In genomic region chr4:135516351-135517316, GRCm38 (mm10) we compare ENCODE assay signal across 9 mouse cellular contexts. TPM values are rescaled to one million over a fixed set of nuclear protein-coding genes. Genes with fewer than 3 reads are reported as not detected.
DNase-seq lines count a peak whose midpoint lies in the region; ATAC-seq and TF ChIP-seq lines count a peak whose summit lies in the region.
"Had no signal": no experiment of that assay in that cellular context is flagged by ENCODE, and none has a peak within 500 bp of the region (broad histone marks: within the 10 kb centered on the region; RNA-seq: fewer than 3 reads in every experiment).

No protein-coding gene starts in this region.

- no peak overlapping the region for H3K9ac ChIP-seq in forebrain, postnatal 0 days
- no peak overlapping the region for H3K9ac ChIP-seq in forebrain, embryonic 16.5 days (replicated peaks; ENCODE audit: low read depth, low read length)
- H3K9ac ChIP-seq in embryonic facial prominence, embryonic 11.5 days (replicated peaks; ENCODE audit: low read length), result 0 out of 2 replicates have a peak overlapping the region, but pooled peaks have one; percentile 9
- H3K9ac ChIP-seq in kidney, postnatal 0 days (ENCODE audit: low read depth, low read length), result no peak overlapping the region
- H3K9ac ChIP-seq: limb, embryonic 13.5 days had no signal

- no peak for ATAC-seq in forebrain, postnatal 0 days
- ATAC-seq in forebrain, embryonic 16.5 days, result no peak
- no peak for ATAC-seq in embryonic facial prominence, embryonic 11.5 days (replicated peaks; ENCODE audit: insufficient number of reproducible peaks, low FRiP score, low TSS enrichment, low read depth)
- ATAC-seq in kidney, postnatal 0 days (replicated peaks; ENCODE audit: low FRiP score, low read depth), result no peak
- peak; percentile 88 for ATAC-seq in megakaryocyte progenitor cell, adult 5-6 weeks (replicated peaks; ENCODE audit: poor library complexity)

- no peak overlapping the region for H3K27ac ChIP-seq in forebrain, postnatal 0 days (ENCODE audit: low read depth, low read length)
- no peak overlapping the region for H3K27ac ChIP-seq in forebrain, embryonic 16.5 days (ENCODE audit: low read length)
- H3K27ac ChIP-seq in embryonic facial prominence, embryonic 11.5 days (replicated peaks; ENCODE audit: low read depth, low read length), result no peak overlapping the region
- H3K27ac ChIP-seq in kidney, postnatal 0 days, result no peak overlapping the region
- no peak overlapping the region for H3K27ac ChIP-seq in thymus, adult 2 months (ENCODE audit: control insufficient read depth, insufficient read depth, low read length)
- H3K27ac ChIP-seq: limb, embryonic 13.5 days had no signal

- 53% methylated on average over 15 of the region's 15 CpGs for WGBS in forebrain, postnatal 0 days
- WGBS in forebrain, embryonic 16.5 days, result 56% methylated on average over 15 of the region's 15 CpGs
- WGBS in embryonic facial prominence, embryonic 11.5 days, result 51% methylated on average over 15 of the region's 15 CpGs
- 55% methylated on average over 15 of the region's 15 CpGs for WGBS in kidney, postnatal 0 days
- WGBS in thymus, adult 2 months, result 70% methylated on average over 15 of the region's 15 CpGs

- DNase-seq in forebrain, postnatal 0 days, result peak; percentile 50
- DNase-seq in 416B (ENCODE audit: low read depth), result peak; percentile 60
- DNase-seq in adrenal gland, adult 18-20 months (ENCODE audit: low spot score in 2 of 2), result peak; percentile 59 to 67
- DNase-seq in embryonic facial prominence, embryonic 11.5 days (ENCODE audit: low spot score), result peak; percentile 69
- DNase-seq in kidney, postnatal 0 days (ENCODE audit: low spot score), result peak; percentile 69
- peak; percentile 60 for DNase-seq in thymus, adult 2 months

- no peaks in the 10 kb centered on the region for H3K27me3 ChIP-seq in forebrain, postnatal 0 days (ENCODE audit: insufficient read depth, low read length)
- no peaks in the 10 kb centered on the region for H3K27me3 ChIP-seq in forebrain, embryonic 16.5 days (replicated peaks; ENCODE audit: control insufficient read depth, insufficient read depth, low read length)
- H3K27me3 ChIP-seq in embryonic facial prominence, embryonic 11.5 days (ENCODE audit: control insufficient read depth, insufficient read depth, low read length), result no peaks in the 10 kb centered on the region
- no peaks in the 10 kb centered on the region for H3K27me3 ChIP-seq in kidney, postnatal 0 days (ENCODE audit: insufficient read depth, low read length)
- H3K27me3 ChIP-seq in thymus, adult 2 months (ENCODE audit: control insufficient read depth, insufficient read depth, low read length), result no peaks in the 10 kb centered on the region
- H3K27me3 ChIP-seq: limb, embryonic 13.5 days had no signal

- no peaks in the 10 kb centered on the region for H3K4me1 ChIP-seq in forebrain, postnatal 0 days (ENCODE audit: insufficient read depth)
- H3K4me1 ChIP-seq in forebrain, embryonic 16.5 days (replicated peaks; ENCODE audit: control insufficient read depth, insufficient read depth, low read length), result no peaks in the 10 kb centered on the region
- no peaks in the 10 kb centered on the region for H3K4me1 ChIP-seq in embryonic facial prominence, embryonic 11.5 days (ENCODE audit: control insufficient read depth, insufficient read depth, low read length)
- H3K4me1 ChIP-seq in kidney, postnatal 0 days (replicated peaks; ENCODE audit: insufficient read depth, low read length), result no peaks in the 10 kb centered on the region
- H3K4me1 ChIP-seq in thymus, adult 2 months (replicated peaks; ENCODE audit: control insufficient read depth, insufficient read depth, low read length), result peaks cover 4% of the 10 kb centered on the region; the same call in 1 of the 2 replicates

- peak; percentile 78 for TF ChIP-seq CTCF in forebrain, postnatal 0 days (IDR thresholded peaks at IDR 0.05; ENCODE audit: low read depth)
- TF ChIP-seq CTCF in kidney, postnatal 0 days (IDR thresholded peaks at IDR 0.05; ENCODE audit: low read depth), result peak; percentile 84
- TF ChIP-seq CTCF in thymus, adult 2 months (IDR thresholded peaks at IDR 0.05; ENCODE audit: borderline replicate concordance, control insufficient read depth, extremely low read depth, insufficient read depth, low read length, poor library complexity), result peak; percentile 78; the same call in 1 of the 2 replicates

- H3K4me3 ChIP-seq in forebrain, postnatal 0 days (ENCODE audit: low read depth, low read length), result no peak overlapping the region
- H3K4me3 ChIP-seq in forebrain, embryonic 16.5 days (replicated peaks; ENCODE audit: low read length), result no peak overlapping the region
- H3K4me3 ChIP-seq in embryonic facial prominence, embryonic 11.5 days (ENCODE audit: low read depth, low read length), result no peak overlapping the region
- no peak overlapping the region for H3K4me3 ChIP-seq in kidney, postnatal 0 days (replicated peaks; ENCODE audit: low read depth, low read length)
- H3K4me3 ChIP-seq in thymus, adult 2 months (ENCODE audit: control insufficient read depth, insufficient read depth, low read length), result no peak overlapping the region
- H3K4me3 ChIP-seq: limb, embryonic 13.5 days had no signal

- H3K9me3 ChIP-seq in forebrain, postnatal 0 days (ENCODE audit: low read length), result no peaks in the 10 kb centered on the region
- H3K9me3 ChIP-seq in forebrain, embryonic 16.5 days (ENCODE audit: control insufficient read depth, low read length), result no peaks in the 10 kb centered on the region
- H3K9me3 ChIP-seq in embryonic facial prominence, embryonic 11.5 days (replicated peaks; ENCODE audit: control insufficient read depth, low read length), result no peaks in the 10 kb centered on the region
- no peaks in the 10 kb centered on the region for H3K9me3 ChIP-seq in kidney, postnatal 0 days (replicated peaks; ENCODE audit: low read length)
- H3K9me3 ChIP-seq: limb, embryonic 13.5 days had no signal

- no peaks in the 10 kb centered on the region for H3K36me3 ChIP-seq in forebrain, postnatal 0 days (ENCODE audit: insufficient read depth)
- no peaks in the 10 kb centered on the region for H3K36me3 ChIP-seq in forebrain, embryonic 16.5 days (ENCODE audit: control insufficient read depth, insufficient read depth)
- H3K36me3 ChIP-seq in embryonic facial prominence, embryonic 11.5 days (replicated peaks; ENCODE audit: control insufficient read depth, insufficient read depth, low read depth, low read length), result no peaks in the 10 kb centered on the region
- H3K36me3 ChIP-seq in kidney, postnatal 0 days (ENCODE audit: insufficient read depth, low read length), result no peaks in the 10 kb centered on the region
- H3K36me3 ChIP-seq in thymus, adult 2 months (ENCODE audit: control insufficient read depth, insufficient read depth, low read length), result no peaks in the 10 kb centered on the region
- H3K36me3 ChIP-seq: limb, embryonic 13.5 days had no signal

- no peak for TF ChIP-seq POLR2A in thymus, adult 2 months (IDR thresholded peaks at IDR 0.05; ENCODE audit: control insufficient read depth, extremely low read depth, insufficient read depth, low read length, poor library complexity)

- no peak overlapping the region for H3K4me2 ChIP-seq in forebrain, postnatal 0 days (ENCODE audit: low read depth)
- H3K4me2 ChIP-seq in forebrain, embryonic 16.5 days (ENCODE audit: low read length), result no peak overlapping the region
- H3K4me2 ChIP-seq in embryonic facial prominence, embryonic 11.5 days (ENCODE audit: low read depth, low read length), result no peak overlapping the region
- H3K4me2 ChIP-seq in kidney, postnatal 0 days (ENCODE audit: low read length), result no peak overlapping the region
- H3K4me2 ChIP-seq: limb, embryonic 13.5 days had no signal

RNA-seq across cellular contexts. Expression of gene Nipal3, which starts 21.8 kb away (rescaled TPM):
- total RNA-seq in forebrain, postnatal 0 days (2014; rRNA removed), result 40.7 and 62.1 TPM in 2 replicates
- 3.3 and 6.0 TPM in 2 replicates for polyA plus RNA-seq in forebrain, postnatal 0 days (2015; fragmentation: Nextera tagmentation; extraction: Ambion mirVana)
- polyA plus RNA-seq in forebrain, embryonic 16.5 days (2015; fragmentation: Nextera tagmentation; extraction: Ambion mirVana), result 5.9 and 6.1 TPM in 2 replicates
- 10 to 100 TPM; 11.9 to 15.2 TPM for total RNA-seq in adrenal gland, adult 18-20 months (2021)
- 2.6 and 3.0 TPM in 2 replicates for polyA plus RNA-seq in embryonic facial prominence, embryonic 11.5 days (2014; fragmentation: Nextera tagmentation; extraction: Ambion mirVana)
- polyA plus RNA-seq in kidney, postnatal 0 days (2015; fragmentation: Nextera tagmentation; extraction: Ambion mirVana), result 6.3 and 6.8 TPM in 2 replicates
- total RNA-seq in megakaryocyte progenitor cell, adult 5-6 weeks (2015), result 4.1 and 6.6 TPM in 2 replicates
- 18.8 and 23.3 TPM in 2 replicates for total RNA-seq in megakaryocyte progenitor cell, adult 5-6 weeks (2017)
- polyA plus RNA-seq in thymus, adult 2 months (2012; rRNA removed), result 38.7 and 41.4 TPM in 2 replicates

RNA-seq across cellular contexts. Expression of gene Stpg1, which starts 22.0 kb away (rescaled TPM):
- 0.24 and 0.62 TPM in 2 replicates for total RNA-seq in forebrain, postnatal 0 days (2014; rRNA removed)
- polyA plus RNA-seq in forebrain, postnatal 0 days (2015; fragmentation: Nextera tagmentation; extraction: Ambion mirVana), result 0.64 and 1.0 TPM in 2 replicates
- polyA plus RNA-seq in forebrain, embryonic 16.5 days (2015; fragmentation: Nextera tagmentation; extraction: Ambion mirVana), result 0.14 TPM in 1 of 2 replicates, not detected in the other
- total RNA-seq in adrenal gland, adult 18-20 months (2021), result under 1 TPM; 0.29 to 0.89 TPM
- polyA plus RNA-seq in embryonic facial prominence, embryonic 11.5 days (2014; fragmentation: Nextera tagmentation; extraction: Ambion mirVana), result 0.08 and 0.32 TPM in 2 replicates
- 0.42 and 0.52 TPM in 2 replicates for polyA plus RNA-seq in kidney, postnatal 0 days (2015; fragmentation: Nextera tagmentation; extraction: Ambion mirVana)
- total RNA-seq in megakaryocyte progenitor cell, adult 5-6 weeks (2015), result 0.12 TPM in 1 of 2 replicates, not detected in the other
- not detected in 2 replicates for total RNA-seq in megakaryocyte progenitor cell, adult 5-6 weeks (2017)
- polyA plus RNA-seq in thymus, adult 2 months (2012; rRNA removed), result 0.18 and 0.35 TPM in 2 replicates
- polyA plus RNA-seq: limb, embryonic 13.5 days had no signal

RNA-seq across cellular contexts. Expression of gene Grhl3, which starts 56.8 kb away (rescaled TPM):
- total RNA-seq in forebrain, postnatal 0 days (2014; rRNA removed), result 1.0 and 1.5 TPM in 2 replicates
- 0.44 and 0.76 TPM in 2 replicates for polyA plus RNA-seq in forebrain, postnatal 0 days (2015; fragmentation: Nextera tagmentation; extraction: Ambion mirVana)
- 0.39 and 0.60 TPM in 2 replicates for polyA plus RNA-seq in forebrain, embryonic 16.5 days (2015; fragmentation: Nextera tagmentation; extraction: Ambion mirVana)
- not detected for total RNA-seq in adrenal gland, adult 18-20 months (2021)
- polyA plus RNA-seq in embryonic facial prominence, embryonic 11.5 days (2014; fragmentation: Nextera tagmentation; extraction: Ambion mirVana), result 10.1 and 13.0 TPM in 2 replicates
- polyA plus RNA-seq in kidney, postnatal 0 days (2015; fragmentation: Nextera tagmentation; extraction: Ambion mirVana), result 3.6 and 4.6 TPM in 2 replicates
- not detected in 2 replicates for total RNA-seq in megakaryocyte progenitor cell, adult 5-6 weeks (2015)
- not detected in 2 replicates for total RNA-seq in megakaryocyte progenitor cell, adult 5-6 weeks (2017)
- polyA plus RNA-seq in thymus, adult 2 months (2012; rRNA removed), result 0.47 and 0.80 TPM in 2 replicates
